Mouse (Mus musculus): ENCODE measurements at regions not wholly inside any gene's neighbourhood (a gene's known extent, or its start where the extent isn't known, plus 50 kb on each side); places are given as distances from the start of the nearest gene placed in this dataset.

DNA sequence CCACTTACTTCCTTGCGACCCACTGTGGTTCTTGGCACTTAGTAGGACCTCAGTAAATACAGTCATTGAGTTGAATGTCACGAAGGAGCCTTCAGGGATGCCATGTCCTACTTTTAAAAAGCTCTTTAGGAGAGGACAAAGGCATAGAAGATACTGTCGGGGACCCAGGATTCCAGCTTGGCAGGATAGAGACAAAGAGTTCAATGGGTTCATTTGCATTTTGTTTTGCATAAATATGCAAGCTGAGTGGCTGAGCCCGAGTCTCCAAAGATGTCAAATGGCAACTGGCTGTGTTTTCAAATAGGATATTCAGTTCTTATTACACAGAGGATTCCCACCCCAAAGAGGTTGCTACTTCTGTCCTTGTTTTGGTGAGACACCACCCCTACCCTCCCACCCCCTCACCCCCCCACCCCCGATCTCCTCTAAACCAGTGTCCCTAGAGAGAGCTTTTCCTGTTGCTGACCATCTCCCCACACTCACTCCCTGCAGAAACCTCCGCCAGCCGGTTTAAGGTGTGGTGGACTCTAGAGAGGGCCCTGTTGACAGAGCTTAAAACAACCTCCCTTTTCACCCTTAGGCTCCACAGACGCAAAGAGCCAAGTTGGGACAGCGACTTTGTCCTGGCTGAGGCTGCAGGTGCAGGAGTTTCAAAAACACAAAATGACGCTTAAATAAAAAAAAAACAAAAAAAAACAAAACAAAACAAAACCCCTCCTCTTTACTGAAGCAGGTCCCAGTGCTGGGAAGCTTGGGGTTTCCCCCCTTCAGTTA lies 57.9 kb downstream of the Sox9 start:
- DNase-seq, result no peak

DNA sequence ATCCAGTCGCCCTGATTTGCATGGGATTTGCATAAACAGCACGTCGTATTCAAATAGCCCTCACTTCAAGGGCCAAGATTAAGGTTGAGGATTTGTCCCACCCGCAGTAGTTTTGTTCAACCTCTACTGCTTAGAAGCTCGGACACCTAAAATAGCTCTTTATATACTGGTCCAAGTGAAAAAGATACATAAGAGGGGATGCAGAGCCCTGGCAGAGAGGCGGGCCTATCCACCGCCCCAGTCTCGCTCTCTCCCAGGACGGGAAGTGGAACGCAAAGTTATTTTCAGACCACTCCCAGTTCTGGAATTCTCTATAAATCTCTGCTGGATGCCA lies 58.4 kb downstream of the Sox9 start:
- DNase-seq, result no peak

DNA sequence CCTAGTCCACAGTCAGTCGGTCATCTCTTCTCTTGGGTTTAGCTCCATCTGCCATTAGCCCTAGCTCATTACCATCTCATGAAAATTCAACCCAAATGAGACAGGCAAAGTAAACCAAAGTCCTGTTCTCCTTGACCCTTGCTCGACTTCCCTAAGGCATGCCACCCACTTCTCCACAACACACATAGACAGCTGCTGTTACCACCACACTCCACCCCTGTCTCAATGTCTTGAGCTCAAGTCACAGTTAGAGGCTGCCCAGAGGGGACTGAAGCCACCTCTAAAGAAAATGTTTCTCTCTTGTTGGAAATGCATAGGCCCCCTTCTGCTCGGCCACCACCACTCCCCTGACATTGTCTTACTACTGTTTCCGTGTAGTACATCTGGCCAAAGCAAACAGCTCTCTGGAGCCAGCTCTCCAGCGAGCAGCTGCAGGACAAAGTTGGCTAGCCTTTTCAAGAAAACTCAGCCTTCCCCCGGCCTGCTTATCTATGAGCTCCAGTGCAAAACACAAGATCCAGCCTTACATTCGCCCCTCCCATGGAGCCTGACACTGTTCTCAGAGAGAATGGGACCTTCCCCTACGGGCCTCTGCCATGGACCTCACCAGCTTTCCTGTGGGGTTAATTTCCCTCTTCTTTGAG lies 62.4 kb downstream of the Sox9 start:
- DNase-seq, result no peak

DNA sequence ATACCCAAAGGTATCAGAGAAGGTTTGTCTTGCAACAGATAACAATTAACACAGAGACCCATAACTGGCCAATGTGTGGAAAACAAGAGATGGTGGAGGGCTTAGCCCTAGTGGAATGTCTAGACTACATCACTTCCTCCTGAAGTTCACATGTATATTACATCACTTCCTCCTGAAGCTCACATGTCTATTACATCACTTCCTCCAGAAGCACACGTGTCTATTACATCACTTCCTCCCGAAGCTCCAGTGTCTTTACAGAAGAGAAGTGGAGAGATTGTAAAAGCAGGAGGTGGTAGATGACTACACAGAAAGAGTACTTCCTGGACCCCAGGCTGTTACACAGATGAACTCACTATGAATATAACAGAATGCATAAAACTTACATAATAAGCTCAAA lies 65.1 kb downstream of the Sox9 start:
- DNase-seq, result no peak

DNA sequence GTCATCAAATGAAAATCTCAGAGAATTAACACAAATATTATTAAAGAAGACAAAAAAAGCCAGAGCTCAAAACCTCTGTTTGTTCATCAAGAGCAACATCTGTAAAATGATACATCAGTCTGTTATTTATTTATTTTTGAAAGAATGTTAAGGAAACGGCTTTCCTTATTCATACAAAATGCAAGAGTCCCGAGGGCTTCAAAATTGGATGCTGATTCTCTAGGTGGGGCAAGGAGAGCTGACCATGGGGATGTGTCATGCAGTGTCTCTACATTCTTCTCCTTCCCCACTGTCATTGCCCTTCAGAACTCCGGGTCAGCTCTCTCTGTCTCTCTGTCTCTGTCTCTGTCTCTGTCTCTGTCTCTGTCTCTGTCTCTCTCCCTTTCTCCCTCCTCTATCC lies 65.8 kb downstream of the Sox9 start:
- DNase-seq, result no peak

DNA sequence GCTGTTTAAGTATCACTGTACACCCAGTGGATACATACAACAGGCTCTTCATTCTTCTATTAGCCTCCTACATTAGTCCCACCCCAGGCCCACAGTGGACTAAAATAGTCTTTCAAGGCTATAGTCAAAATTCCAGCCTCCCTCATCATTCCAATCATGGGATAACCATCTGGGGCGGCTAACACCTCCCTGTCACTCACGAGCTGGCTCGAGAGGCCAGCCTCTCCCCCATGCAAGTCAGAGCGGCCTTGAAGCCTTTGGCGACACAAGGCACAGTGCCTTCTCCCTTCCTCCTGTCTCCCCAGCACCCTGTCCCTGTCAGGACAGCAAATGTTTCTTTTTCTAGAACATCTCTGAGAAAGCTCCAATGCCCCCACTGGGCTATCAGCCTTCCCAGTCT lies 68.0 kb downstream of the Sox9 start:
- no peak for DNase-seq

DNA sequence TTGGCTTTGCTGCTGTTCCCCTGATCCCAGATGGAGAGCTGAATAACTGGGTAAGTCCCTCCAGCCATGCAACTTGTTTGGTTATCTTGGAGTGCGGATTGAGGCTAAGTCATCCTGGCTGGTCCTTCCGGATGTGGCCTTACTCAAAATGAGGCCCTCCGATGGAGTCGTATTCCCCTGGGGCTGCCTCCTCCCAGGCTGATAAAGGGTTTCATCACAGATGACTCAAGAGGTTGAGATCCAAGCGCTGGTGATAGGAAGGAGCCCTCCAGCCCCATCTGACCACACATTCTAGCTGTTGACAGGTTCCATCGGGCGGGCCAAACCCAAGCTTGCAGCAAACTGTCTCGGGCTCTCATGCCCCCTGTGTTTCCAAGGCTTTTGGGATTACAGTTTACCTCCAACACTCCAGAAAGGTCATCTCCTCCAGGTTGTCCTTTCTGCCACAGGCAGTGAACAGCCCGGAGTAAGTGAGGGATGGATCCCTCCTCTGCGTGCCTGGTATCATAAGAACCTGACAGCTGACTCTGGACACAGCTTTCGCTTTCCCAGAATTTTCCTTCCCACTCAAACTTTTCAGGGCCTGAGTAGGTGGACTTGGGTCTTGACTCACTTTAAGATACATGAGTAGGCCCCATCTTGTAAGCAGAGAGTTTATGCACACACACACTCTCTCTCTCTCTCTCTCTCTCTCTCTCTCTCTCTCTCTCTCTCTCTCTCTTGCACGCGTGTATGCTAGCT lies 68.7 kb downstream of the Sox9 start:
- DNase-seq, result no peak

DNA sequence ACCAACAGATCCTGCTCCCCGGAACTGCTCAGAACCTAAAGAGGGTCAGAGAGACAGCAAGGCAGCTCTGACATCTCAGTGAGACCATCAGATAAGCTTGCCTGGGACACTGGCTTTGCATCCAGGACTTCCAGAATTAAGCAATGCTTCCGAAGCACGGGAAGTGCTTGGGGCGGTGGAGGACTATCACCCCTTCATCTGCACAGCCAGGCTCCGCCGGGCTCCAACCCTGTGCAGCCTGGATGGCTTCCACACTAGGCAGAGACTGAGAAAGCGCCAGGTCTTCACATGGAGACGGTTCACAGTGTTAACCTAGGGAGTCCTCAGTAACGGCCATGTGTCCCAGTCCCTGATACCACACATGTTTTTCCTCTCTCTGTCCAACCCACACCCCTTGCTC lies 69.3 kb downstream of the Sox9 start:
- DNase-seq, result no peak

DNA sequence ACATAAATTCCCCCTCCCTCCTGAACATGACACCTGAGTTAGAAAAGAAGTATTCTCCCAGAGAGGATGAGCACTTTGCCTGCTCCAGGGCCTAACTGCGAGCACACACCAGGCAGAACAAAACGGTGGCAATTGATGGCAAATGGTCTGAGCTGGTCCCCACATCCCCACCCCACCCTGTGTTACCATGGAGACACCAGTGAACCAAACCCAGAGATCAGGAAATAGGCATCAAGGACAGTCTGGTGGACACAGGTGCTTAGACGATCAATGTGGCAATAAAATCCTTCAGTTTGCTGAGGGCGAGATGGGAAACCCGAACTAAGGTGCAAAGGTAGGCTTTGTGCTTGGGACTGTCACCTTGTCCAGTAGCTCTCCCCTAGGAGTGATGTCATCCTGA lies 74.0 kb downstream of the Sox9 start:
- no peak for DNase-seq

DNA sequence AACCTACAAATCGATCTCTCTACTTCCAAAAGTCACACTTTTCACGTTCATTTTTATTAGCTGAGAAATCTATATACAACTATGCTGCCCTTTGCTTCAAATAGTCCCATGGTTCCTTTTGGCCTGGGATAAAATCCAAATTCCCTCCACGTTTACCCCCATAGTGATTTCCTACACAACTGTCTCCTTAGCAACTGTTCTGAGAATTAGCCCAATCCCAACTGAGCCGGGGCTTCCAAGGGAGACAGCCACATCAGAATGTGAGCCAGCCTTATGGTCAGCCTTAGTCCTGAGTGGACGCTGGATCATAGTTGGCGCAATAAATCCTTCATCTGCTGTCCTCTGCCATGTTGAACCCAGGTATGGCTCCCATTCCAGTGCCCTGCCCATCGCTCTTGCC lies 77.3 kb downstream of the Sox9 start:
- no peak for DNase-seq

DNA sequence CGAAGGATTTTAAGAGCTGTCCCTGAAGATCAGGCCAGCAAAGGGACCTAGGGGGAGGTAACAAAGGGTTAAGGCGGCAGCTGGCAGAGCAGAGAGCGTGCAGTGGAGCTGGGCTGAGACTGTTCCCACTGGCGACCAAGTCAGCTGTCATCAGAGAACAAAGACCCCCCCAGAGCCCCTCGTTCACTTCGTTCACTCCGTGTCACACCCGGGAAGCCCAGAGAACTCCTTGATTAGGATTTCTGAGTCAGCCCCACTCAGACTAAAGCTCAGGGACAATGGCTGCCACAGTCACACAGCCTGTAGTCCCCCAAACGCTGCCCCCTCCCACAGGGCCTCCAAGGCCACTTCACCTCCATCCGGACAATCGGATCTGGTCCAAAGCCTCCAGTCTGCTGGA lies 78.8 kb downstream of the Sox9 start:
- DNase-seq, result no peak

DNA sequence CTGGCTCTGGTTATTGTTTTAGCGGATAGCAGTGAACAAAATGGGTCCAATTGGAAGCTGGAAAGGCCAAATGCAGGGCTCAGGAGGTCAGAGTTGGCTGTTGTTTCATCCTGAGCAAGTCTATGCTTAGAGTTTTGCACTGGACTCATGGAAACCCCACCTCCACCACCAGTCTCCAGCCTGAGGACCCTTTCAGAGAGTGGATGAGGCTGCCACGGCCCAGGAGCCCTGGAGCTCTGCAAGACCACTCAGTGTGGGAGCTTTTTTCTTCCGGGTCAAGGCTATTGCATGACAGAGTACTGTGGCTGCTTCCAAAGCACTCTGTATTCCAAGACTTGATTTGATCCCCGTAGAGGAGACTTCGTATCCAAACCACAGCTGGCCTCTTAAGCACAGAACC lies 79.2 kb downstream of the Sox9 start:
- DNase-seq, result no peak

DNA sequence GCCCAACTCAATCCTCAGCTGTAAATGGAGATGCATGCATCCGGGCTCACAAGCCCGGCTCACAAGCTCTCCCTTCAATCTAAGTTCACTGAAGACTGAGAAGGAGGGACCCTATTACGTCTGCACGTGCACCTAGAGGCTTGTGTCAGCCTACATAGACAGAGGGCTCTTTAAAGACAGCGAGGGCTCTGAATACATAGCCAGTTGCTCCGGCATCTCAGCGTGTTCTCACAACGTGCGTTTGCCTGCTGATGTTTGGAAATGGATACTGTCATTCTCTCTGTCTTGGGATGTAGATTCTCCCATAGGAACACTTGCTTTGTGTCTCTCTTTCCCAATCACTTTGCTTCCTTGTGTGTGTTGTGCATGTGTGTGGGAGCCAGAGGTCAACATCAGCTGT lies 83.8 kb downstream of the Sox9 start:
- DNase-seq, result no peak

DNA sequence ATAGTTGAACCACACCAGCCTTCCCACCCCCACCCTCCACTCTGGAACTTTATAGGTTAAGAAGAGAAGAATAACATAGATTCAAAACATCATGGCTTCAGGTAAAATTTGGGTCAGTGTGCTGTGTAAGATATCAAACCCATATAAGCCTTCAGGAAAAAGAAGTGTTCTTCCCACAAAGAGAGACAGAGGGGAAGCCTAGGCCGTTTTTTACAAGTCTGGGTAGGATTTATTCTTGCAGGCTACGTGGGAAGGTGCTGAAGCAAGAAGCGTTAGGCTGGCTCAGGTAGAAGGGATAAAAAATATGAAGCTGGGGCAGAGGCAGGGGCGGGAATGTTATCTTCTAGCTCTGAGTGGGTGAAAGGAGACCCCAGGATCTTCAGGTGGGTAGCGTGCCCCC lies 87.5 kb downstream of the Sox9 start:
- no peak for DNase-seq

DNA sequence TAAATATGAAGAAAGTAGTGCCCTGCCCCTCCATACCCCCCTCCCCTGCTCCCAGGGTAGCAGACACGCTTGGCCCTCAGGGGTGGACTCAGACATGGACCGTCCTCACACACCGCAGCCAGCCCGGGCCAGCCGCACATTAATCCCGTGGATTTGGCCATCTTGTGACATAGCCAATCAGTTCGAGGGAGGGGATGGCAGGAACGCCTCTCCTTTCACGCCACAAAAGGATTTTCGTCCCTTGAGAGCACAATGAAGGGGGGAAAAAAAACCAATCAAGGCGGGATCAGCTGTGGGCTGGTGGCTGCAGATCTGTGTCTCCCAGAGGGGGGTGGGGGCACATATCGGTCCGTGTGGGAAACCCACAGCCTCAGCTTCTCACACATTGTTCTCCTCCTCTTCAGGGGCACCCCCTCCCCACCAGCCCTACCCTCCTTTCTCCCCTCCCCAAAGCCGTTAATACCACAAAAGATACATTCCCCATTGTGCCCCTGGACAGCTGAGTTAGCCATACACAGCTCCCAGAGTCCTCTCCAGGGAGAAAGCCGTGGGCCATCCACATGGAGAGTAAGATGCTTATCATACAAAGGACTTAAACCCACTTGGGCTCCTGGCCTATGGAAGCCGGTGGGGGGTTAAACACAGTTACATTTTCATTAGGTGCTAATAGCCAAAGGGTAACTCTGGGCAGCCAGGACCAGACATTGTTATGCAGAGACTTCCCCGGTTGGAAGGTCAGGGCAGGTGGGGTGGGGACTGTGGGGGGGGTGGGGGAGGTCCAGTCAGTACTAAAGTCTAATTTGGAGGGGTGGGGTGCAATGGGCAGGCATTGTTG lies 88.4 kb downstream of the Sox9 start:
- DNase-seq, result no peak

DNA sequence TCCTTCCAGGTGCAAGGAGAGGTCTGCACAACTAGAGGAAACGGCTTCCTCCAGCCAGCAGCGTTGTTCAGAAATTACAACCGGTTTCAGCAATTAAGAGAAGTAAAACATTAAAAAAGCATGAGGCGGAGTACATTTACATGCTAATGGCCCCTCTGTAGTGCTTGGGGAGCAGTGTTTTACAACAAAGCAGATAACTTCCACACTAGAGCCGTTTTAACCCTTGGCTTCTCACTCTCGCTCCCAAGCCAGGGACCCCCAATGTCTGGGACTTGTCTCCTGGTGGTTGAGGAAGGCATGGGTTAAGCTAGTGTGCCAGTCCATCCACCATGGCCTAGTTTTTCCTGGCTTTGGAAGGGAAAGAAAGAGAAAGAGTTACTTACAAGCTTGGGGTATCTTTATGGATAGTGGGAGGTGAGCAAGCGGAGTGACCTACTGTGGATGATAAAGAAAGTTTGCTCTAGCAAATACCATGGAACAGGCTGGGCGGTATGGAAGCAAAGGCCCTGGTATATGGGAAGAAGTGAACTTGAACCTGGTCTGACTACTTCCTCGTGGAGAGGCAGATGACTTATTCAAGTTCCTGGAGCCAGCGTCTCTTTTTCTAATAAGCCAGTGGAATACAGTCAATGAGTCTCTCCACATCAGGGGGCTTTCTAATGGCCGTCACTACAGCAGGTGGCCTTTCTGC lies 90.8 kb downstream of the Sox9 start:
- no peak for DNase-seq

DNA sequence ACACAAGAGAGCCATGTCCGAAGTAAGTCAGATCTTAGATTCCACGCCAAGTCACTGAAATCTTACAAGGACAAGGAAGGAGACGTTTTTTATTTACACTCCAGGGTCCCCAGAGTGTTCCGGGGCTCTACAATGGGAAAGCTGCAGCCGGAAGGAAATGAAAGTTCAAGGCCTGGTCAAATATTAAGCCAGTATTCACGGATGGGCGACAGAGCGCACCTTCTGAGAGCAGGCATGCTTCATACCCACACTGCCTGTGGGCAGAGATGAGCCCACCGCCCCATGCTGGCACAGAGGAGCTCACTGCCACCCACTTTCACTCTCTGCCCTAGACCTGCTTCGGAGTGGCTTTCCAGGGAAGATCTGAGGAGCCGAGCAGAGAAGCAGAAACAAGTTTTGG lies 92.2 kb downstream of the Sox9 start:
- no peak for DNase-seq

DNA sequence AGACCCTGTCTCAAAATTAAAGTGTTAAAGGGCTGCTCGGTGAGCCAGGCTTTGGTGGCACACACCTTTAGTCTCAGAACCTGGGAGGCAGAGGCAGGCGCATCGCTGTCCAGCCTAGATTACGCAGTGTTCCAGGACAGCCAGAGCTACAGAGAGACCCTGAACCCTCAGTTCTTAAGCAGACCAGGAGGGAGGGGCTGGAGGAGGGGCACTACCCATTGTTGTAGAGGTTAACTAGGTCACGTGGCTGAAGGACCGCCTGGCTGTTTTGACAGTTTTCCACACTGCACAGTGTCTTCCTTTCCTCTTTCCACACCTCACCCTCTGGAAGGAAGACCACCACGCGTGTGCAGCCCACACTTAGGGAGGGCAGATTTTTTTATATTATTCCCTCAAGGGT lies 94.2 kb downstream of the Sox9 start:
- no peak for DNase-seq

DNA sequence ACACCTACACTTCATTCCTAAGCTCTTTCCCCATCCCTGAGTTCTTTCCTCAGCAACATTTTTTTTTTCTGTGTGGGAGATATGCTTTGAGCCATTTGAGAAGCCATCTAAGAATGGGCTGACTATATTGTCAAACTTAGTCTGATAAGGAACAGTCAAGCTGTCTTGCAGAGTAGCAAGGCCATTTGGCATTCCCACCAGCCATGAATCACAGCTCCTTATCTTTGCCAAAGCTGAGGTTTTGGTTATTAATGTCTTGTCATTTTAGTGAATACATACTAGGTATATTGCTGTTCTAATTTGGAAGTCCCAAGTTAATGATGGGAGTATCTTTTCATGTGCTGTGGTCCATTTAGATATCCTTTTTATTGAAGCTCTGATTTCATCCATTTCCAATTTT lies 96.4 kb downstream of the Sox9 start:
- DNase-seq, result no peak

DNA sequence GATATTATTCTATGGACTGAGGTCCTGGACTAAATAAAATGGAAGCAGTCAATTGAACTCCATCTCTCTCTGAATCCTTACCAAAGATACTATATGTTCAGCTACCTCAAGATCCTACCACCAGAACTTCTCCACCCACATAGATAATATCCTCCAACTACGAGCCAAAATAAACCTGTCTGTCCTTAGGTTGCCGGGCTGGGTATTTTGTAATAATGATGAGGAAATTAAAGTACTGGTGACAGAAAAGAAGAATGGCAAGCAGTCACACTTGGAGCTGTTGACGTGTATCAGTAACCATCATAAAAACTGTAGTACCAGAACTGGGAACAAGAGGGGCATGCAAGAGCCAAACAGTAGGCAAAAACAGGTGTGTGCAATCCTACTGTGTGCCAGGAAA lies 98.7 kb downstream of the Sox9 start:
- DNase-seq, result no peak

DNA sequence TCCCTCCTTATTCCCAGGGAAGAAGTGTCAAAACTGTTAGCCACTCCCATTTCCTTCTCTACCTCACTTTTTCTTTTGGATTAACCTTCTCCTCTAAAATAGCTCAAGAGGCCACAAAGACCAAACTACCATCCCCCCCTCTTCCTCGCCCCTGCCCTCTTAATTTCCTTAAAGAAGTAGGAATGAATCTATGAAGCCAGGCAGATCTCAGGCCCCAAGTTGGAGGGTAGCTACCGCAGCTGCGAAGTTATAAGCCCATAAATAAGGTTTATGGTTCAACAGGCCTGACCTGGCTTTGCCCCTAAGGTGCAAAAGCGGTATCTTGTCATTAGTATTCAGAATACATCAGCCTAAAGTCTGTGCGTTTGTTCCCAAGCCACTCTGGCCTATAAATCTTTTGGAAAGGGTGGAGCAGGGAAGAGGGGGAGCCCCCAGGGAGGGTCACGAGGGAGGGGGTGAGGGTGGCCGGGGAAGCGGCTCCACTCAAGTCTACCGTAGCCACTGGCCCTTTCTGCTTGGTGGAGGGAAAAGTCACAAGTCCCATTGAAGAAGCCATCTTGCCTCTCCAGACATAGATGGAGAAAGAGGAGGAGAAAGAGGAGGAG lies 103.4 kb downstream of the Sox9 start:
- no peak for DNase-seq

DNA sequence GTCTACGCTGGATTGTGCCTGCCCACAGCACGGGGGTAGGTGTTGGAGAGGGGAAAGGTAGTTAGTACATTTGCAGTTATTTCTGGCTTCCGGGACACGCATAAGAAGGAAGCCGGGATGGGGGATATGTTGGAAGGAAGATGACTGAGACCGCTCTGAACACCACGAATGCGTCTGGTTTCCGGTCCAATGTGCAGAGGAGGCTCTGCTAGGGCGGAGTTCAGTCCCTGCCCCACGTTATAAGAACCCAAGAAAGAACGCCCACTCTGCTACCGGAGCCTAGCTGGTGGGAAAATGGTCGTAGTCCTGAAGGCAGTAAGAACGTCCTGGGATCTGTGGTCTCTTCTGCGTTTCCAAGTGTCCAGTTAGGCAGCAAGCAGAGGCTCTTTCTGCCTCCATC lies 104.1 kb downstream of the Sox9 start:
- DNase-seq, result no peak

All from thymus, postnatal 36 days (tissue).